Comparison of ENCODE assay signal across 8 mouse cellular contexts in the genomic region with DNA sequence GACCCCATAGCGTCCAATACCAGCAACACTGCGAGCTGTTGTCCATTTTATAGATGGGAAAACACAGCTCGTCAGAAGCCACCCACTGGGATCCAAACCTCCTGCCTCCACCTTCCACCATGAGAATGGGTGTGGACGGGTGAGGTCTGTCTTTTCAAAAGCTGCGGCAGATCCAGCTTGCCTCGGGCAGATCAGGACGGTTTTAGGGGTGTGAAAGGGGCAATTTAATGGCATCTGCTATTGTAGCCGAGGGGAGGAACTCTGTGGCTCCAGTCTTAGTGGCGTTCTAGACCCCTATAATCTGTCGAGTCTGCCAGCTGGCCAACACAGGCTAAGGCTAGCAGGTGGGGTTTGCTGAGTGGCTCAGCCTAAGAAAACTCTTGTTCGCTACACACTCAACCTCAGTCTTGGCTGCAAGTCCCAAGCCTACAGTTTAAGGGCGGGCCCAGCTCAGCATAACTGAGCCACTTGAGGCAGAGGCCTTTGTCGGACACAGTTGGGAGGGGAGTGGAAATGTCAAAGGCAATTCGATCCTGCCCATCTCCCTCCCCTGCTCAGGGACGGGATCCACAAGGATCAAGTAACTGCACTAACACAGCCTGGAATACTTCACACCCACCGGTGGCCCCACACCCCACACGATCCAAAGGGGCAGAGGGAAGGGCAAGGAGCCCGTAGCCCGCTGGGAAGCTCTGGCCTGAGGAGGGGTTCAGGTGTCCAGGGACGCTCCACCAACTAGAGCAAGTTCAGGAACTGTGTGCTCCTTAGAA. TPM values are rescaled to one million over a fixed set of nuclear protein-coding genes. Genes with fewer than 3 reads are reported as not detected.
A peak's percentile ranks its signal among the peaks of the same experiment; 100 is the strongest.
DNase-seq lines count a peak whose midpoint lies in the region; ATAC-seq and TF ChIP-seq lines count a peak whose summit lies in the region.

No protein-coding gene starts in this region.

- DNase-seq in kidney, adult 18-20 months: no peak
- DNase-seq in embryo, embryonic 11 days: peak; percentile 56
- no peak for DNase-seq in hindbrain, embryonic 11.5 days (ENCODE audit: low spot score)
- peak; percentile 85 for DNase-seq in lung, postnatal 0 days (ENCODE audit: low spot score)
- DNase-seq in layer of hippocampus, adult 18-20 months (ENCODE audit: low spot score in 2 of 2): no peak
- DNase-seq in cerebellum, postnatal 14 days: no peak

- peak overlapping the region; percentile 48 for H3K4me3 ChIP-seq in kidney, embryonic 16.5 days (ENCODE audit: low read length)
- peak overlapping the region; percentile 42 for H3K4me3 ChIP-seq in hindbrain, embryonic 11.5 days (ENCODE audit: low read depth, low read length)
- peak overlapping the region; percentile 51 for H3K4me3 ChIP-seq in lung, postnatal 0 days (ENCODE audit: low read depth, low read length)
- H3K4me3 ChIP-seq in stomach, embryonic 16.5 days (replicated peaks; ENCODE audit: low read length): peak overlapping the region; percentile 52

- TF ChIP-seq CTCF in lung, postnatal 0 days (IDR thresholded peaks at IDR 0.05): no peak

- peak overlapping the region; percentile 65 for H3K9ac ChIP-seq in kidney, embryonic 16.5 days (replicated peaks; ENCODE audit: low read length)
- H3K9ac ChIP-seq in hindbrain, embryonic 11.5 days (ENCODE audit: low read depth, low read length): peak overlapping the region; percentile 47
- H3K9ac ChIP-seq in lung, postnatal 0 days (replicated peaks; ENCODE audit: low read depth): no peak overlapping the region; the same call in none of the 2 replicates
- peak overlapping the region; percentile 66 for H3K9ac ChIP-seq in stomach, embryonic 16.5 days (ENCODE audit: low read length)

- H3K36me3 ChIP-seq in kidney, embryonic 16.5 days (ENCODE audit: insufficient read depth, low read length): no peaks in the 10 kb centered on the region
- H3K36me3 ChIP-seq in hindbrain, embryonic 11.5 days (ENCODE audit: control insufficient read depth, insufficient read depth, low read length): no peaks in the 10 kb centered on the region
- no peaks in the 10 kb centered on the region for H3K36me3 ChIP-seq in lung, postnatal 0 days (ENCODE audit: insufficient read depth, low read length)
- no peaks in the 10 kb centered on the region for H3K36me3 ChIP-seq in stomach, embryonic 16.5 days (ENCODE audit: control insufficient read depth, insufficient read depth, low read length)

- ATAC-seq in kidney, embryonic 16.5 days (ENCODE audit: low FRiP score, low TSS enrichment): peak; percentile 58
- ATAC-seq in hindbrain, embryonic 11.5 days (ENCODE audit: low FRiP score): peak; percentile 69
- peak; percentile 75 for ATAC-seq in lung, postnatal 0 days
- peak; percentile 30 for ATAC-seq in stomach, embryonic 16.5 days (ENCODE audit: insufficient read depth, low FRiP score)

- peaks cover 52% of the 10 kb centered on the region for H3K27me3 ChIP-seq in kidney, embryonic 16.5 days (ENCODE audit: insufficient read depth, low read length)
- peaks cover 47% of the 10 kb centered on the region for H3K27me3 ChIP-seq in hindbrain, embryonic 11.5 days (ENCODE audit: control insufficient read depth, insufficient read depth, low read length)
- peaks cover 25% of the 10 kb centered on the region for H3K27me3 ChIP-seq in lung, postnatal 0 days (replicated peaks; ENCODE audit: insufficient read depth, low read length)
- H3K27me3 ChIP-seq in stomach, embryonic 16.5 days (ENCODE audit: control insufficient read depth, insufficient read depth, low read length): peaks cover 45% of the 10 kb centered on the region

- H3K27ac ChIP-seq in kidney, embryonic 16.5 days (ENCODE audit: low read length): peak overlapping the region; percentile 81
- H3K27ac ChIP-seq in hindbrain, embryonic 11.5 days (ENCODE audit: low read depth, low read length): no peak overlapping the region
- H3K27ac ChIP-seq in lung, postnatal 0 days (ENCODE audit: low read length): peak overlapping the region; percentile 69
- no peak overlapping the region for H3K27ac ChIP-seq in stomach, embryonic 16.5 days (ENCODE audit: low read length)

- TF ChIP-seq EP300 in lung, postnatal 0 days (IDR thresholded peaks at IDR 0.05): no peak

- 7% methylated on average over 20 of the region's 20 CpGs for WGBS in kidney, embryonic 16.5 days
- WGBS in hindbrain, embryonic 11.5 days: 10% methylated on average over 20 of the region's 20 CpGs
- 16% methylated on average over 20 of the region's 20 CpGs for WGBS in lung, postnatal 0 days
- 15% methylated on average over 20 of the region's 20 CpGs for WGBS in stomach, embryonic 16.5 days

- no peaks in the 10 kb centered on the region for H3K9me3 ChIP-seq in kidney, embryonic 16.5 days (ENCODE audit: low read length)
- H3K9me3 ChIP-seq in hindbrain, embryonic 11.5 days (ENCODE audit: control insufficient read depth, low read length): no peaks in the 10 kb centered on the region
- H3K9me3 ChIP-seq in lung, postnatal 0 days (ENCODE audit: low read length): no peaks in the 10 kb centered on the region
- H3K9me3 ChIP-seq in stomach, embryonic 16.5 days (replicated peaks; ENCODE audit: control insufficient read depth, low read length): no peaks in the 10 kb centered on the region

- H3K4me1 ChIP-seq in kidney, embryonic 16.5 days (ENCODE audit: insufficient read depth, low read length): peaks cover 48% of the 10 kb centered on the region
- H3K4me1 ChIP-seq in hindbrain, embryonic 11.5 days (replicated peaks; ENCODE audit: control insufficient read depth, insufficient read depth, low read length): peaks cover 12% of the 10 kb centered on the region
- H3K4me1 ChIP-seq in lung, postnatal 0 days (ENCODE audit: insufficient read depth, low read depth, low read length): peaks cover 16% of the 10 kb centered on the region; the same call in 1 of the 2 replicates
- H3K4me1 ChIP-seq in stomach, embryonic 16.5 days (ENCODE audit: control insufficient read depth, insufficient read depth, low read length): peaks cover 32% of the 10 kb centered on the region

- peak overlapping the region; percentile 68 for H3K4me2 ChIP-seq in kidney, embryonic 16.5 days (replicated peaks; ENCODE audit: low read depth, low read length)
- H3K4me2 ChIP-seq in hindbrain, embryonic 11.5 days (replicated peaks; ENCODE audit: low read depth, low read length): peak overlapping the region; percentile 64
- peak overlapping the region; percentile 74 for H3K4me2 ChIP-seq in lung, postnatal 0 days (replicated peaks; ENCODE audit: low read depth, low read length)
- H3K4me2 ChIP-seq in stomach, embryonic 16.5 days (ENCODE audit: low read depth, low read length): peak overlapping the region; percentile 78

RNA-seq across cellular contexts. Expression of gene AI464131, which starts 0.5 kb away (rescaled TPM):
- 9.3 and 9.5 TPM in 2 replicates for polyA plus RNA-seq in kidney, embryonic 16.5 days (2015; fragmentation: Nextera tagmentation; extraction: Ambion mirVana)
- polyA plus RNA-seq in hindbrain, embryonic 11.5 days (2014; fragmentation: Nextera tagmentation; extraction: Ambion mirVana): 8.3 and 10.9 TPM in 2 replicates
- polyA plus RNA-seq in lung, postnatal 0 days (2015; fragmentation: Nextera tagmentation; extraction: Ambion mirVana): 5.0 and 5.5 TPM in 2 replicates
- polyA plus RNA-seq in stomach, embryonic 16.5 days (2015; fragmentation: Nextera tagmentation; extraction: Ambion mirVana): 7.9 and 9.6 TPM in 2 replicates
- 10 to 100 TPM; 29.0 to 29.3 TPM for total RNA-seq in layer of hippocampus, adult 18-20 months (2021)

RNA-seq across cellular contexts. Expression of gene 1110017D15Rik, which starts 14.8 kb away (rescaled TPM):
- 0.37 and 0.57 TPM in 2 replicates for polyA plus RNA-seq in kidney, embryonic 16.5 days (2015; fragmentation: Nextera tagmentation; extraction: Ambion mirVana)
- 12.7 and 14.3 TPM in 2 replicates for polyA plus RNA-seq in hindbrain, embryonic 11.5 days (2014; fragmentation: Nextera tagmentation; extraction: Ambion mirVana)
- polyA plus RNA-seq in lung, postnatal 0 days (2015; fragmentation: Nextera tagmentation; extraction: Ambion mirVana): 37.3 and 41.4 TPM in 2 replicates
- polyA plus RNA-seq in stomach, embryonic 16.5 days (2015; fragmentation: Nextera tagmentation; extraction: Ambion mirVana): 0.65 and 0.87 TPM in 2 replicates
- 1 to 10 TPM; 4.5 to 7.0 TPM for total RNA-seq in layer of hippocampus, adult 18-20 months (2021)

RNA-seq across cellular contexts. Expression of gene Nudt2, which starts 37.4 kb away (rescaled TPM):
- polyA plus RNA-seq in kidney, embryonic 16.5 days (2015; fragmentation: Nextera tagmentation; extraction: Ambion mirVana): 54.4 and 56.0 TPM in 2 replicates
- polyA plus RNA-seq in hindbrain, embryonic 11.5 days (2014; fragmentation: Nextera tagmentation; extraction: Ambion mirVana): 67.7 and 70.3 TPM in 2 replicates
- 23.7 and 28.5 TPM in 2 replicates for polyA plus RNA-seq in lung, postnatal 0 days (2015; fragmentation: Nextera tagmentation; extraction: Ambion mirVana)
- polyA plus RNA-seq in stomach, embryonic 16.5 days (2015; fragmentation: Nextera tagmentation; extraction: Ambion mirVana): 49.5 and 49.6 TPM in 2 replicates
- total RNA-seq in layer of hippocampus, adult 18-20 months (2021): 10 to 100 TPM; 29.5 to 32.0 TPM

RNA-seq across cellular contexts. Expression of gene Kif24, which starts 37.7 kb away (rescaled TPM):
- 5.8 and 6.5 TPM in 2 replicates for polyA plus RNA-seq in kidney, embryonic 16.5 days (2015; fragmentation: Nextera tagmentation; extraction: Ambion mirVana)
- polyA plus RNA-seq in hindbrain, embryonic 11.5 days (2014; fragmentation: Nextera tagmentation; extraction: Ambion mirVana): 10.4 and 11.9 TPM in 2 replicates
- 1.1 and 1.3 TPM in 2 replicates for polyA plus RNA-seq in lung, postnatal 0 days (2015; fragmentation: Nextera tagmentation; extraction: Ambion mirVana)
- polyA plus RNA-seq in stomach, embryonic 16.5 days (2015; fragmentation: Nextera tagmentation; extraction: Ambion mirVana): 4.8 and 6.0 TPM in 2 replicates
- total RNA-seq in layer of hippocampus, adult 18-20 months (2021): 1 to 10 TPM in 1 of 2 experiments, under 1 TPM in 1; 0.52 to 1.0 TPM

Comparison
In these comparisons a context has a peak if more than half of its experiments do, and no peak if none do; other contexts are left out.
1. H3K27ac ChIP-seq: peak in kidney, embryonic 16.5 days (single experiment) and lung, postnatal 0 days (single experiment); none in hindbrain, embryonic 11.5 days (single experiment) and stomach, embryonic 16.5 days (single experiment).
2. DNase-seq: peak in embryo, embryonic 11 days (single experiment) and lung, postnatal 0 days (single experiment); none in kidney, adult 18-20 months (single experiment), hindbrain, embryonic 11.5 days (single experiment), layer of hippocampus, adult 18-20 months (0 of 2) and cerebellum, postnatal 14 days (0 of 2).
3. Peak in every context shown above with its lines, with median percentiles within 50 percentile points of each other: ATAC-seq, H3K4me2 ChIP-seq and H3K4me3 ChIP-seq.